ENCODE assay signal across 9 mouse cellular contexts in genomic region chr17:53512311-53512951, GRCm38 (mm10). TPM values are rescaled to one million over a fixed set of nuclear protein-coding genes. Genes with fewer than 3 reads are reported as not detected.
DNase-seq lines count a peak whose midpoint lies in the region; ATAC-seq and TF ChIP-seq lines count a peak whose summit lies in the region.
"Had no signal": no experiment of that assay in that cellular context is flagged by ENCODE, and none has a peak within 500 bp of the region (broad histone marks: within the 10 kb centered on the region; RNA-seq: fewer than 3 reads in every experiment).

No protein-coding gene starts in this region.

- no peaks in the 10 kb centered on the region for H3K9me3 ChIP-seq in heart, embryonic 11.5 days (replicated peaks; ENCODE audit: control insufficient read depth, low read length)
- H3K9me3 ChIP-seq in lung, embryonic 14.5 days (ENCODE audit: low read depth, low read length): no peaks in the 10 kb centered on the region
- H3K9me3 ChIP-seq: megakaryocyte, embryonic 14.5 days had no signal

- no peak overlapping the region for H3K4me3 ChIP-seq in heart, adult 2 months
- H3K4me3 ChIP-seq in heart, embryonic 11.5 days (ENCODE audit: low read depth, low read length): no peak overlapping the region
- H3K4me3 ChIP-seq in lung, embryonic 14.5 days (ENCODE audit: low read depth, low read length): no peak overlapping the region
- H3K4me3 ChIP-seq: megakaryocyte, embryonic 14.5 days had no signal

- intact Hi-C loops in heart, adult 2 months (cut with DNase I): loop anchor here (10.0 kb wide), 1 partner anchor 322 kb away; no protein-coding TSS in a partner anchor
- intact Hi-C loops in gastrocnemius, postnatal 14 days (cut with DNase I; ENCODE audit: low total_unique reads): no loop called here

- peak; percentile 75 for TF ChIP-seq CTCF in heart, adult 2 months (IDR thresholded peaks at IDR 0.05)
- peak; percentile 53; the same call in 1 of the 2 replicates for TF ChIP-seq CTCF in lung, embryonic 14.5 days (IDR thresholded peaks at IDR 0.05; ENCODE audit: low read depth)

- TF ChIP-seq POLR2A in heart, adult 2 months (IDR thresholded peaks at IDR 0.05; ENCODE audit: insufficient read depth, low read depth, low read length): no peak

- no peak for TF ChIP-seq EP300 in heart, adult 2 months (IDR thresholded peaks at IDR 0.05; ENCODE audit: insufficient read depth, low read depth, low read length)

- ATAC-seq in heart, embryonic 11.5 days (replicated peaks; ENCODE audit: insufficient number of reproducible peaks, low FRiP score, low TSS enrichment): no peak
- 0 out of 2 replicates have a peak, but pooled peaks have one; percentile 17 for ATAC-seq in lung, embryonic 14.5 days (ENCODE audit: insufficient read depth)

- DNase-seq in heart, adult 2 months: peak in 1 of 2 experiments; percentile 6
- peak; percentile 28 for DNase-seq in A20 (ENCODE audit: low read depth, low spot score)
- peak; percentile 9 for DNase-seq in c-Kit-positive CD71-positive TER-119-negative erythroid progenitor cells, embryonic 14.5 days (ENCODE audit: low read depth)
- peak; percentile 10 for DNase-seq in gastrocnemius, postnatal 14 days
- peak; percentile 65 for DNase-seq in lung, embryonic 14.5 days
- peak; percentile 28 for DNase-seq in telencephalon, adult 2 months (ENCODE audit: low read depth, low spot score)
- DNase-seq in adrenal gland, postnatal 25 days: no peak

- 60% methylated on average over 2 of the region's 2 CpGs for WGBS in heart, adult 2 months
- 84% methylated on average over 2 of the region's 2 CpGs for WGBS in heart, embryonic 11.5 days (ENCODE audit: insufficient replicate concordance)
- WGBS in lung, embryonic 14.5 days: 82% methylated on average over 2 of the region's 2 CpGs

- no peaks in the 10 kb centered on the region for H3K4me1 ChIP-seq in heart, adult 2 months (ENCODE audit: control insufficient read depth, insufficient read depth, low read length)
- no peaks in the 10 kb centered on the region for H3K4me1 ChIP-seq in heart, embryonic 11.5 days (ENCODE audit: control insufficient read depth, insufficient read depth, low read length)
- H3K4me1 ChIP-seq in lung, embryonic 14.5 days (ENCODE audit: insufficient read depth): no peaks in the 10 kb centered on the region
- H3K4me1 ChIP-seq: megakaryocyte, embryonic 14.5 days had no signal

- no peaks in the 10 kb centered on the region for H3K79me2 ChIP-seq in heart, adult 2 months (replicated peaks; ENCODE audit: control insufficient read depth, insufficient read depth, low read length)

- H3K27ac ChIP-seq in heart, adult 2 months: no peak overlapping the region
- no peak overlapping the region for H3K27ac ChIP-seq in heart, embryonic 11.5 days (ENCODE audit: low read depth, low read length)
- H3K27ac ChIP-seq in lung, embryonic 14.5 days (ENCODE audit: low read depth): no peak overlapping the region

- no peaks in the 10 kb centered on the region for H3K27me3 ChIP-seq in heart, adult 2 months (ENCODE audit: control insufficient read depth, insufficient read depth, low read length)
- no peaks in the 10 kb centered on the region for H3K27me3 ChIP-seq in heart, embryonic 11.5 days (ENCODE audit: control insufficient read depth, insufficient read depth, low read length)
- no peaks in the 10 kb centered on the region for H3K27me3 ChIP-seq in lung, embryonic 14.5 days (ENCODE audit: insufficient read depth, low read length)
- H3K27me3 ChIP-seq: megakaryocyte, embryonic 14.5 days had no signal

- H3K9ac ChIP-seq in heart, adult 2 months (ENCODE audit: low read depth, low read length): no peak overlapping the region
- H3K9ac ChIP-seq in heart, embryonic 11.5 days (ENCODE audit: low read depth, low read length): no peak overlapping the region
- no peak overlapping the region for H3K9ac ChIP-seq in lung, embryonic 14.5 days

- no peak overlapping the region for H3K4me2 ChIP-seq in heart, embryonic 11.5 days
- H3K4me2 ChIP-seq in lung, embryonic 14.5 days: no peak overlapping the region

- no peaks in the 10 kb centered on the region; the same call in 1 of the 2 replicates for H3K36me3 ChIP-seq in heart, adult 2 months (ENCODE audit: control insufficient read depth, insufficient read depth, low read length)
- H3K36me3 ChIP-seq in heart, embryonic 11.5 days (ENCODE audit: control insufficient read depth, insufficient read depth, low read length): no peaks in the 10 kb centered on the region
- H3K36me3 ChIP-seq in lung, embryonic 14.5 days (ENCODE audit: insufficient read depth): 0 out of 2 replicates have a peak, but pooled peaks cover 4% of the 10 kb centered on the region

RNA-seq across cellular contexts. Expression of gene Pp2d1, which starts 26.8 kb away (rescaled TPM):
- total RNA-seq in heart, adult 2 months (2021): not detected
- not detected in 2 replicates for polyA plus RNA-seq in heart, adult 2 months (2012; rRNA removed)
- polyA plus RNA-seq in heart, embryonic 11.5 days (2014; fragmentation: Nextera tagmentation; extraction: Ambion mirVana): 0.32 and 0.33 TPM in 2 replicates
- total RNA-seq in gastrocnemius, postnatal 14 days (2021): not detected
- polyA plus RNA-seq in lung, embryonic 14.5 days (2014; fragmentation: Nextera tagmentation; extraction: Ambion mirVana): 0.25 and 0.51 TPM in 2 replicates
- not detected in 2 replicates for total RNA-seq in adrenal gland, postnatal 25 days (2021)

RNA-seq across cellular contexts. Expression of gene Rab5a, which starts 33.4 kb away (rescaled TPM):
- total RNA-seq in heart, adult 2 months (2021): 10 to 100 TPM; 48.5 to 55.5 TPM
- polyA plus RNA-seq in heart, adult 2 months (2012; rRNA removed): 10.9 and 20.3 TPM in 2 replicates
- polyA plus RNA-seq in heart, embryonic 11.5 days (2014; fragmentation: Nextera tagmentation; extraction: Ambion mirVana): 78.0 and 82.3 TPM in 2 replicates
- 10 to 100 TPM; 43.8 to 47.3 TPM for total RNA-seq in gastrocnemius, postnatal 14 days (2021)
- polyA plus RNA-seq in lung, embryonic 14.5 days (2014; fragmentation: Nextera tagmentation; extraction: Ambion mirVana): 76.9 and 79.3 TPM in 2 replicates
- 101 and 109 TPM in 2 replicates for total RNA-seq in adrenal gland, postnatal 25 days (2021)

RNA-seq across cellular contexts. Expression of gene Efhb, which starts 49.3 kb away (rescaled TPM):
- total RNA-seq in heart, adult 2 months (2021): under 1 TPM; 0.10 to 0.16 TPM
- 0.10 and 0.12 TPM in 2 replicates for polyA plus RNA-seq in heart, adult 2 months (2012; rRNA removed)
- polyA plus RNA-seq in heart, embryonic 11.5 days (2014; fragmentation: Nextera tagmentation; extraction: Ambion mirVana): 0.21 and 0.33 TPM in 2 replicates
- under 1 TPM; 0.22 to 0.39 TPM for total RNA-seq in gastrocnemius, postnatal 14 days (2021)
- 0.45 and 0.73 TPM in 2 replicates for polyA plus RNA-seq in lung, embryonic 14.5 days (2014; fragmentation: Nextera tagmentation; extraction: Ambion mirVana)
- total RNA-seq in adrenal gland, postnatal 25 days (2021): 0.43 and 0.52 TPM in 2 replicates

RNA-seq across cellular contexts. Expression of gene Kat2b, which starts 54.2 kb away (rescaled TPM):
- 10 to 100 TPM; 78.7 to 82.9 TPM for total RNA-seq in heart, adult 2 months (2021)
- 20.0 and 51.0 TPM in 2 replicates for polyA plus RNA-seq in heart, adult 2 months (2012; rRNA removed)
- polyA plus RNA-seq in heart, embryonic 11.5 days (2014; fragmentation: Nextera tagmentation; extraction: Ambion mirVana): 11.0 and 14.0 TPM in 2 replicates
- total RNA-seq in gastrocnemius, postnatal 14 days (2021): 10 to 100 TPM; 31.5 to 40.9 TPM
- 5.2 and 5.6 TPM in 2 replicates for polyA plus RNA-seq in lung, embryonic 14.5 days (2014; fragmentation: Nextera tagmentation; extraction: Ambion mirVana)
- total RNA-seq in adrenal gland, postnatal 25 days (2021): 63.7 and 97.1 TPM in 2 replicates
